Mouse (Mus musculus): ENCODE data around the gene Cul3. TPM values are rescaled to one million over a fixed set of nuclear protein-coding genes. Genes with fewer than 3 reads are reported as not detected.

Cul3 gene
- 1,509 TPM for polyA plus RNA-seq (2014; fragmentation: Illumina TruSeq; extraction: RNeasy Lipid Tissue Mini Kit (QIAGEN cat#74804); ENCODE audit: low read depth, low replicate concordance)

GRCm38 (mm10) chr1:80340436-80341376, at the start of gene Cul3:
TSS of gene Cul3 (minus strand) at chr1:80340480.

GRCm38 (mm10) chr1:80218268-80218667, 122.0 kb downstream of the Cul3 start, which contains the start of gene Fam124b:
TSS of gene Fam124b (minus strand) at chr1:80218473.

Other genes with a start within 250 kb of the Cul3 start
- 8.7 TPM for gene Fam124b, start 122.0 kb downstream of the Cul3 start, polyA plus RNA-seq (2014; fragmentation: Illumina TruSeq; extraction: RNeasy Lipid Tissue Mini Kit (QIAGEN cat#74804); ENCODE audit: low read depth, low replicate concordance)
- not detected for gene Gm45261, start 121.0 kb upstream of the Cul3 start, polyA plus RNA-seq (2014; fragmentation: Illumina TruSeq; extraction: RNeasy Lipid Tissue Mini Kit (QIAGEN cat#74804); ENCODE audit: low read depth, low replicate concordance)